Mouse (Mus musculus): ENCODE measurements around the gene Gm3727.
"Not testable (repeated sequence)": the region's sequence is repeated elsewhere in the genome, so short reads cannot be mapped to it uniquely, and the experiment has no call there.

The Gm3727 gene

GRCm38 (mm10) chr14:7264614-7265013 lies at the start of gene Gm3727:
Gene Gm3727, minus strand, starts transcription at chr14:7264714.
- not testable (repeated sequence) for DNase-seq (ENCODE audit: low spot score in 2 of 2)

- not testable (repeated sequence) for DNase-seq (ENCODE audit: low spot score in 2 of 2)
Observed at GRCm38 (mm10) chr14:7243498-7243897, 21.0 kb downstream of the Gm3727 start.
